Mouse (Mus musculus): ENCODE measurements around the gene Pgls.

Pgls gene

GRCm38 (mm10) chr8:71569366-71570290, 22.3 kb upstream of the Pgls start:
- DNase-seq (ENCODE audit: low spot score in 2 of 2): peak; percentile 89 to 92

- DNase-seq (ENCODE audit: low spot score in 2 of 2): peak; percentile 94 to 95
Measured at GRCm38 (mm10) chr8:71570291-71570954, 21.6 kb upstream of the Pgls start.

GRCm38 (mm10) chr8:71572077-71572476, 19.9 kb upstream of the Pgls start:
- no peak for DNase-seq (ENCODE audit: low spot score in 2 of 2)

GRCm38 (mm10) chr8:71572847-71573633, 18.9 kb upstream of the Pgls start:
- DNase-seq (ENCODE audit: low spot score in 2 of 2): peak in 1 of 2 experiments; percentile 54

- DNase-seq (ENCODE audit: low spot score in 2 of 2): no peak
Measured at GRCm38 (mm10) chr8:71574426-71574825, 17.6 kb upstream of the Pgls start.

- DNase-seq (ENCODE audit: low spot score in 2 of 2): no peak
Measured at GRCm38 (mm10) chr8:71575020-71575419, 17.0 kb upstream of the Pgls start.

GRCm38 (mm10) chr8:71577856-71578387, 14.1 kb upstream of the Pgls start:
- DNase-seq (ENCODE audit: low spot score in 2 of 2): no peak

GRCm38 (mm10) chr8:71579009-71579408, 13.0 kb upstream of the Pgls start:
- DNase-seq (ENCODE audit: low spot score in 2 of 2): no peak

- DNase-seq (ENCODE audit: low spot score in 2 of 2): no peak
Measured at GRCm38 (mm10) chr8:71579476-71579875, 12.5 kb upstream of the Pgls start.

GRCm38 (mm10) chr8:71580201-71580600, 11.8 kb upstream of the Pgls start:
- no peak for DNase-seq (ENCODE audit: low spot score in 2 of 2)

GRCm38 (mm10) chr8:71586891-71587290, 5.1 kb upstream of the Pgls start:
- DNase-seq (ENCODE audit: low spot score in 2 of 2): peak in 1 of 2 experiments; percentile 28

- no peak for DNase-seq (ENCODE audit: low spot score in 2 of 2)
Measured at GRCm38 (mm10) chr8:71588762-71589161, 3.2 kb upstream of the Pgls start.

GRCm38 (mm10) chr8:71591017-71591416, 959 bp upstream of the Pgls start:
- no peak for DNase-seq (ENCODE audit: low spot score in 2 of 2)

GRCm38 (mm10) chr8:71592374-71593170, 596 bp downstream of the Pgls start:
- DNase-seq (ENCODE audit: low spot score in 2 of 2): peak in 1 of 2 experiments; percentile 64

- no peak for DNase-seq (ENCODE audit: low spot score in 2 of 2)
Measured at GRCm38 (mm10) chr8:71593556-71594323, 1.8 kb downstream of the Pgls start.

- DNase-seq (ENCODE audit: low spot score in 2 of 2): no peak
Measured at GRCm38 (mm10) chr8:71594324-71594722, 2.3 kb downstream of the Pgls start.

- DNase-seq (ENCODE audit: low spot score in 2 of 2): peak; percentile 76 to 84
Measured at GRCm38 (mm10) chr8:71595862-71596261, 3.9 kb downstream of the Pgls start.

GRCm38 (mm10) chr8:71596384-71596783, 4.4 kb downstream of the Pgls start:
- no peak for DNase-seq (ENCODE audit: low spot score in 2 of 2)

GRCm38 (mm10) chr8:71596798-71597197, 4.8 kb downstream of the Pgls start:
- no peak for DNase-seq (ENCODE audit: low spot score in 2 of 2)

- DNase-seq (ENCODE audit: low spot score in 2 of 2): no peak
Measured at GRCm38 (mm10) chr8:71597451-71597850, 5.5 kb downstream of the Pgls start, which contains the start of gene Fam129c. Fam129c (plus strand) TSS chr8:71597648.
